ENCODE assay signal across 9 mouse cellular contexts in the genomic region with DNA sequence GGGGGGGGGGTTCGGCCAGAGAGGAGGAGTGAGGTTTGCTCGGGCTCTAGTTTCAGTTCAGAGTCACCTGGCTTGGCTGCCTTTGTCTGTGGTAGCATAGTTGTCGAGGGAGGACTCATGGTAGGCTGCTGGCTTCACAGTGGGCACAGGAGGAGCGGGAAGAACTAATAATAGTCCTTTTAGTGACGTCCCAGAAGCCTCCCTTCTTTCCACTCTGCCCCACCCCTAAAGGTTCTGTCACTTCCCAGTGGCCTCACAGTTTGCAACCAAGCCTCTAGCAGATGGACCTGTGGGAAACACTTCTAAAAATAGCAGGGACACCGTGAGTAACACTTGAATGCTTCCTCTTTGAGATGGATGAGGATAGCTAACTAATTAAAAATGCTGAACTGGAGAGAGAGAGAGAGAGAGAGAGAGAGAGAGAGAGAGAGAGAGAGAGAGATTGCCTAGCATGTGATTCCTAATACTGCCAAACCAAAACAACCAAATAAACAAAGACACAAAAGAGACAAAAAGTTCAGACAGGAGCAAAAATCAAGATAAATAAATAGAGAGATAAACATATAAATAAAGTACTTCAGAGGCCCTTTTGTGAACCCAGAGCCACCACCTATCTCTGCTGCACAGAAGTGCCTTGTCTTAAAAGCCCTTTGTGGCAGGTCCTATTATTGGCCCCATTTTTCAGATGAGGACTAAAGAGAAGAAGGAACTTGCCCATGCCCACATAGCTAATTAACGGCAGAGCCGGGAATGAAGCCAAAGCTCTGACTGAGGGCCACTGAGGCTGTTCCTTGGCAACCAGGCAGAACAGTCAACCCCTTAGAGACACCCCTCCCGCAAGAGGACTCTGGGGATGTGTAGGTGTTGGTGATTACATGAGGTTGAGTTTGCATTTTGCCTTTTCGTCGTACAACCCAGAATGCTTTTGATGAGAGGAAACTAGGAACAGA. TPM values are rescaled to one million over a fixed set of nuclear protein-coding genes. Genes with fewer than 3 reads are reported as not detected.
DNase-seq lines count a peak whose midpoint lies in the region; ATAC-seq lines count a peak whose summit lies in the region.
"Had no signal": no experiment of that assay in that cellular context is flagged by ENCODE, and none has a peak within 500 bp of the region (broad histone marks: within the 10 kb centered on the region; RNA-seq: fewer than 3 reads in every experiment).

No protein-coding gene starts in this region.

- no peak for DNase-seq in liver, embryonic 11.5 days (ENCODE audit: low spot score)
- DNase-seq in cerebellum, postnatal 10 days: peak; percentile 66 to 74
- DNase-seq in layer of hippocampus, adult 9-11 months: peak; percentile 69
- DNase-seq in right cerebral cortex, adult 18-20 months: peak; percentile 75
- no peak for DNase-seq in urinary bladder, postnatal 25 days (ENCODE audit: low spot score)
- no peak for DNase-seq in thymus, postnatal 4 days

- H3K9me3 ChIP-seq in liver, embryonic 15.5 days (replicated peaks): no peaks in the 10 kb centered on the region
- H3K9me3 ChIP-seq in liver, embryonic 11.5 days (ENCODE audit: control insufficient read depth, low read length): no peaks in the 10 kb centered on the region
- no peaks in the 10 kb centered on the region for H3K9me3 ChIP-seq in heart, embryonic 13.5 days

- peak overlapping the region; percentile 13; the same call in 1 of the 2 replicates for H3K4me2 ChIP-seq in liver, embryonic 15.5 days
- no peak overlapping the region for H3K4me2 ChIP-seq in liver, embryonic 11.5 days
- H3K4me2 ChIP-seq in heart, embryonic 13.5 days: peak overlapping the region; percentile 35

- no peak overlapping the region for H3K9ac ChIP-seq in liver, embryonic 15.5 days
- H3K9ac ChIP-seq in liver, embryonic 11.5 days (ENCODE audit: low read depth, low read length): no peak overlapping the region
- H3K9ac ChIP-seq in heart, embryonic 13.5 days: 0 out of 2 replicates have a peak overlapping the region, but pooled peaks have one; percentile 21

- WGBS in liver, embryonic 15.5 days (ENCODE audit: insufficient replicate concordance): 26% methylated on average over 11 of the region's 11 CpGs
- WGBS in liver, embryonic 11.5 days: 49% methylated on average over 11 of the region's 11 CpGs
- 30% methylated on average over 11 of the region's 11 CpGs for WGBS in heart, embryonic 13.5 days

- H3K27me3 ChIP-seq in liver, embryonic 15.5 days: no peaks in the 10 kb centered on the region
- no peaks in the 10 kb centered on the region for H3K27me3 ChIP-seq in liver, embryonic 11.5 days (replicated peaks; ENCODE audit: control insufficient read depth, insufficient read depth, low read length)
- no peaks in the 10 kb centered on the region for H3K27me3 ChIP-seq in heart, embryonic 13.5 days (replicated peaks)

- no peak overlapping the region for H3K27ac ChIP-seq in liver, embryonic 15.5 days (replicated peaks)
- no peak overlapping the region for H3K27ac ChIP-seq in liver, embryonic 11.5 days (ENCODE audit: low read depth, low read length)
- peak overlapping the region; percentile 76 for H3K27ac ChIP-seq in heart, embryonic 13.5 days (replicated peaks)

- H3K4me3 ChIP-seq in liver, embryonic 15.5 days (replicated peaks): no peak overlapping the region
- no peak overlapping the region for H3K4me3 ChIP-seq in liver, embryonic 11.5 days (ENCODE audit: low read depth, low read length)
- H3K4me3 ChIP-seq in heart, embryonic 13.5 days: no peak overlapping the region

- H3K4me1 ChIP-seq in liver, embryonic 15.5 days (replicated peaks): peaks cover 9% of the 10 kb centered on the region; the same call in 1 of the 2 replicates
- peaks cover 10% of the 10 kb centered on the region for H3K4me1 ChIP-seq in liver, embryonic 11.5 days (replicated peaks; ENCODE audit: control insufficient read depth, insufficient read depth, low read length)
- peaks cover 24% of the 10 kb centered on the region for H3K4me1 ChIP-seq in heart, embryonic 13.5 days

- no peak for ATAC-seq in liver, embryonic 15.5 days (ENCODE audit: insufficient read depth)
- ATAC-seq in liver, embryonic 11.5 days (replicated peaks; ENCODE audit: low FRiP score): no peak
- peak; percentile 63; the same call in 1 of the 2 replicates for ATAC-seq in heart, embryonic 13.5 days (ENCODE audit: extremely low read depth, insufficient number of reproducible peaks, low FRiP score, low TSS enrichment)

- no peaks in the 10 kb centered on the region for H3K36me3 ChIP-seq in liver, embryonic 15.5 days (replicated peaks)
- no peaks in the 10 kb centered on the region for H3K36me3 ChIP-seq in liver, embryonic 11.5 days (ENCODE audit: control insufficient read depth, insufficient read depth, low read length)
- no peaks in the 10 kb centered on the region for H3K36me3 ChIP-seq in heart, embryonic 13.5 days
- H3K36me3 ChIP-seq: G1E had no signal

RNA-seq across cellular contexts. Expression of a gene that starts 54.0 kb away (rescaled TPM):
- polyA plus RNA-seq in liver, embryonic 15.5 days (2015; fragmentation: Nextera tagmentation; extraction: Ambion mirVana): 0.83 and 1.0 TPM in 2 replicates
- 4.3 and 5.3 TPM in 2 replicates for polyA plus RNA-seq in liver, embryonic 11.5 days (2014; fragmentation: Nextera tagmentation; extraction: Ambion mirVana)
- 12.2 and 13.6 TPM in 2 replicates for polyA plus RNA-seq in heart, embryonic 13.5 days (2015; fragmentation: Nextera tagmentation; extraction: Ambion mirVana)
- polyA plus RNA-seq: G1E had no signal

Comparison
In these comparisons a context has a peak if more than half of its experiments do, and no peak if none do; other contexts are left out.
1. DNase-seq: peak in cerebellum, postnatal 10 days (2 of 2), layer of hippocampus, adult 9-11 months (single experiment) and right cerebral cortex, adult 18-20 months (single experiment); none in liver, embryonic 11.5 days (single experiment), urinary bladder, postnatal 25 days (single experiment) and thymus, postnatal 4 days (single experiment).